Mouse (Mus musculus) cerebellum, postnatal 25 days (tissue): ENCODE results near the gene Lhfpl2.

Source experiments
- DNase-seq, 2 experiments: peaks; one replicate each; pipeline ENCODE4 v3.0.0; 2021; ENCODE audit warnings: mixed read lengths in 2 of 2

The Lhfpl2 gene

DNA sequence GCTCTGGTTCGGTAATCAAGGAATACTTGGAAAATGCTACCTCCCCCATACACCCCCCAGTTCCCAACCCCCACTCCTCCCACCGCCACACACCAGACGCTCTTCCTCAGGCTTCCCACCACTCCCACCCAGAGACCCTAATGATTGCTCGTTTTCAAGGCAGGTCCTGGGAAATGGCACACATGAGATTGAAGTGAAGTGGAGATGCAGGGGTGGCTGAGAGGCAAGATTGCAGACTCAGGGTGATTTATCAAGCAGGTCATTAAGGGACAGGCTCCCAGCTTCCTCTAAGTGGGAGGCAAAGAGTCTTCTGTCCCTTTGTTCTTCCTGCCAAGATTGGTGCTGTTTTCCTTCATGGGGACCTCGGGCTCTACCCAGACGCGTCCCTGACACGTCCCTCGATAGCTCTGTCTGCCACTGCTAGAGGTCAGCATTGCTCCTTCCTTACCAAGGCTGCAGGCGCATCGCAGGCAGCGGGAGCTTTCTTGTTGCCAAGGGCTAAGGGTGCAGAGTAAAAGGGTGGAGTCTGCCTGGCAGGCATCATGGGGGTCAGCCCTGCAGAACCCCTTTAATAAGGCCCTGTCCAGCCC lies 85.6 kb downstream of the Lhfpl2 start:
- peak; percentile 54 to 64 for DNase-seq

DNA sequence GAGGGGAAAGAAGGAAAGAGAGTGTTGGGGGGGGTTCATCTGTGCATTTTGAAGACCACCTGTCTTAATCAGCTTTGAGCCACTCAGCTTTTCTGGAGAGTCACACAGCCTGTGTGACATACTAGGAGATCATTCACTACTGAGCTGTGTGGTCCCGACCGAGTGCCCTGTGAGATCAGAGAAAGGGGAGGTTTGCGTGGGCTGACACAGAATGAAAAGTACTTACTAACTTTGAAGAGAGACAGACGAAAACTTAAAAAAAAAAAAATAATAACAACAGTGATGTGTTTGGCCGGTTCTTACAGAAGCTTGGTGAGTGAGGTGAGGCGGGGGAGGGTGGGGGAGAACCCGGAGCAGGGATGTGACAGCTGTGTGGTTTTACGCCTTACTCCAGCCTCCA lies 86.9 kb downstream of the Lhfpl2 start:
- no peak for DNase-seq

DNA sequence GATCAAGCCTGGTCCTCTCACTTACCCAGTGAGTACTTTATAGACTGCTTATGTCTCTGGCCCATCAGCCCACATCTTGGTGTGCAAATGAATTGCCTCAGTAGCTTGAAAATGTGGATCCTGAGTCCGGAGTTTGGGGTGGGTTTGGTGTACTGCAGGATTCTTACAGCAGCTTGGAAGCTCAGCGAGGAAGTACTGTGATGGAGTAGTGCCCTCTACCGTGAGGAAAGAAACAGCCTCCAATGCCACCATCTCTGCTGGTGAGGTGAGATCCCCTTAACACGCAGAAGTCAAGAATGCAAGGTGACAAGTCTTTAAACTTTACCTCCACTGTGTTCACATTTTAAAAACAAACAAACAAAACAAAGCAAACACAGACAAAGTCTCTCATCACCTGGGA lies 89.7 kb downstream of the Lhfpl2 start:
- peak in 1 of 2 experiments; percentile 38 for DNase-seq

DNA sequence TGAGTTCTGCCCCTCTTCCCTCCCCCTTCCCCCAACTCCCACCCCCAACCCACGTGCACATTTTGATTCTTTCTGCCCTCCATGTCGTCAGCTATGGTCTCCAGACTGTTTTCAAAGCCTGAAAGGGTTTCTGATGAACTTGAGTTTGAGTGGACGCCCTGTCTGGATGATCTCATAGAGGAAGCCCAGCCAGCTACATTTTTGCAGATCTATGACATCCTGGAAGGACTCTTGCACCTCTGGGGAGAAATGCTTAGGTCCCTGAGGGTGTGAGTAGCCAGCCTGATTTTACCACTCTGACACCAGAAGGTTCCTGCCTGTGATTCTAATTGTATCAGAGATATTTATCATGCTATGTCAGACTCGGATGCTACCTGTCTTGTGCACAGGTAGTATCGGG lies 91.4 kb downstream of the Lhfpl2 start:
- DNase-seq = no peak

DNA sequence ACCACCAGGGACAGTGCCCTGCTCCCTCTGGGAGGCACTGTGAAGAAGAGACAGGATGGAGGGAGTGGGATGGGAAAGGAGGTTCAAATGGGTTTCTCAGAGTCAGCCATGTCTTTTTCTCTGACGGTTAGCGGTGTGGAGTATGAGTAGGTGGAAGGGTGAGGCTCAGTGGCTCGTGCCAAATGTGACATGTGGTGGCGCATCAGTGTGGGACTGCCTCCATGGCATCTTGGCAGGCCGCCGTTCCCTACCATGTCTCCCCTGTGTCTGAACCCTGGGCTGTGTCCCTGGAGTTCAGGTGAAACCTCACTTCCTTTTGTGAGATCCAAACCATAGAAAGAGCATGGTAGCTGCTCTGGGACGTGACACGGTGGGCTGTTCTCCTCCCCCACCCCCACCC lies 92.2 kb downstream of the Lhfpl2 start:
- peak; percentile 84 to 89 for DNase-seq

DNA sequence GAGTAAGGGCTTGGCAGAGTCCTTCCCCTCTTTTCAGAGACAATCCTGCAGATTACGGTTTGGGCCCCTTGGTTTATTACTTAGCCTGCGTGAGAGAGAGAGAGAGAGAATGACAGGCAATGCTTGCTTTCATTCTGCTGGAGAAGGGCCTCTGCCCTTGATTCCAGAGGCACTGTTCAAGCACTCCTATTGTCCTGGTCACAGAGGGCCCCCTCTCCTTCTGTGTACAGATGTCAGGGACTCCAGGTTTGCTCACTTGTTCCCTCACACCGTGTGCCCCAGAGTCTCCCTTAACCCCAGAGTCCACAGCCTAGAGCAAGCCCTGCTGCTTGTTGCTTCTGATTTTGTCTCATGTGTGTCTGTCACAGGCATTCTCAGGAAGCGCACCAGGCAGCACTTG lies 93.7 kb downstream of the Lhfpl2 start:
- DNase-seq = no peak

DNA sequence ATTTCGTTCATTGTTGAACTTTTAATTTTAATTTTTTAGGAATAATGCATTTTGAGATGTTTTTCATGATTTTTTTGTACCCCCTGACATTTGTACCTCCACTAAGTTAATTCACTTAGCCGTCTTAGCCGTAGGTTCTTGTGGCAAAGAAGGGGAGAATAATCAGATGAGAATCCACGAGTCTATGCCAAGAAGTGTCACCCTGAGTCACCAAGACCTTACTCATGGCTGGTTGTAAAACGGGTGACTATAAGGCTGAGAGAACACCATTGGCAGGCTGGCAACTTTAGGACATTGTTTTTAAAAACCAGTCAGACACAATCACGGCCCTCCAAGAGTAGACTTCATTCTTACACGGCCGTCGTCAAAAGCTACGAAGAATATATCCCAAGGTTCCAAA lies 95.2 kb downstream of the Lhfpl2 start:
- no peak for DNase-seq

DNA sequence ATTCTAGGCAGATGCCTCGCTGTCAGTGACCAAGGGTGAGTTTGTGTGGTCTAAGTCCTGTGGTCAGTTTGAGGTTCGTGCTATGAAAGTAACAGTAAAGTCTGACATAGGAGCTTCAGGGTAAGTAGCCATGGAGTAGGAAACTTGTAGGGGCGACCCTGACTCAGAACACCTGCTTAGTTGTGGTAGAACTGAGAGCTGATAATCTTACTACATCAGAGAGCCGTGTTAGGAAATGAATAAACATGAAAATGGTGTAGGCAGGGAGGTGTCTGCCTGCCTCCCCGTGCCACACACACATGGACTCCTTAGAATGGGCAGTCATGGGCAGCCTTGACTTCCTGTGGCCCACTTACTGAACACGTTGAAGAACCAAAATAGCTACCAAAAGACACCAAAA lies 96.1 kb downstream of the Lhfpl2 start:
- DNase-seq = no peak

DNA sequence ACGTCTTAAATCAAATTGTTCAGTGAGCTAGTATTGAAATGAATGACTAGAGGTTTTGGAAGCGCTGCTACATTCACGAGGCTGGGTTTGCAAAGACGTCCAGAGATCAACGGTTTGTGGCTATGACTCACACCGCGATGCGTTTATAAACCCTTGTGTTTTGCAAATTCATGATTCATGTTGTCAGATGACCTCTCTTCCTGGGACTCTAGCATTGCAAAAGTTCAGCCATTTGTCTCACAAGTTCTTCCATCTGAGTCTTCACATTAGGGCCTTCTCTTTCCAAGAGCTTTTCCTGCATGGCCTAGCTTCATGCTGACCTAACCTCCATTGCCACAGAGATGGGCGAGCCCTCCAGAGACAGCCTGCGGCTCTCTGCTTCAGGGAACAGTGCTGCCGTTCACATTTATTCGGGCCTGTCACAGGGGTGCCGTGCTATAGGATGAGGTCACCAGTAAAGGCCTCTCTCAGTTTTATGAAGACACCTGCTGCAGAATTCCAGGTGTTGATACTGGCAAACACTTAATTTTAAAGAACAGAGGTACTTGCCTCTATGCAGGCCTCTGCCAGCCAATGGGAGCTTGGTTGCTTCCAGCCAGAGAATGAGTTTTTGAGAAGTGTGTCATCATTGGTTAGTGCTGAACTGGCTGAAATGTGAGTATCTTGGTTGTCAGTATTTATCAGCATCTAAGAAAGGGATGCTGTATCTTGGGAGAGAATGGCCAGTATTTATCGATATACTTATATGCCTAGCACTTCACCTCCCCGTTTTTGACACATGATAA lies 97.1 kb downstream of the Lhfpl2 start:
- DNase-seq = no peak

DNA sequence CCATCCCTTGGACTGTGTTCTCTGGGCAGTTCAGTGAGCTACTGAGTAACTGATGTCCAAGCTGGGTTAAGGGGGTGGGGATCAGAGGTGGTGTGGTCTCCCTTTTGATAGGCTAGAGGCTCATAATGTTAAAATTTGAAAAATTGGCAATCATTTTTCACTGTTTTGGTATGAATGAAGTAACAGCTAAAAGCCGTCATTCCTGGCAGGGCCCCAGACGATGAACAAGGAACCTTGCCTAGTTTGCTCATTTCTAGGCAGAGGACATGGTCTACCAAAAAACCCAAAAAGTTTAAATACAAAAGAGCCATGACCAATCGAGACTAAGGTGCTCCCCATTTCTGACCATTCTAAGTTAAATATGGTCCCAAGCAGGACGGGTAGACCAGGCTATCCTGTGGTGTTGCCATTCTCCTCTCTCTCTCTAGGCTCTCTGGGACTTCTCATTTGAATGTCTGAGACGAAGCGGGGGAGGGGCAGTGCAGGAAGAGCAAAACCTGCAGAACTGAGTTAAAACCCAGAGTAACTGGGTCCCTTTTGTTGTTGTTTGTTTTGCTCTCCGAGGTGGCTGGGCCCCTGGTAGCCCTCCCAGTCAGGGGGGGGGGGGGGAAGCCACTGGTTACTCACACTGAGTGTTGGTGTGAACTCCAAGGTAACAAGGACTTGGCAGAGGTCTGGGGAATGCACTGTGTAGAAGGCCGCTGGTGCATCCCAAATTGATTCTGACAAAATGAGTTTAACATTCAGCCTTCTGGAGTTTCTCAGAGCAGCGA lies 98.2 kb downstream of the Lhfpl2 start:
- DNase-seq = no peak

DNA sequence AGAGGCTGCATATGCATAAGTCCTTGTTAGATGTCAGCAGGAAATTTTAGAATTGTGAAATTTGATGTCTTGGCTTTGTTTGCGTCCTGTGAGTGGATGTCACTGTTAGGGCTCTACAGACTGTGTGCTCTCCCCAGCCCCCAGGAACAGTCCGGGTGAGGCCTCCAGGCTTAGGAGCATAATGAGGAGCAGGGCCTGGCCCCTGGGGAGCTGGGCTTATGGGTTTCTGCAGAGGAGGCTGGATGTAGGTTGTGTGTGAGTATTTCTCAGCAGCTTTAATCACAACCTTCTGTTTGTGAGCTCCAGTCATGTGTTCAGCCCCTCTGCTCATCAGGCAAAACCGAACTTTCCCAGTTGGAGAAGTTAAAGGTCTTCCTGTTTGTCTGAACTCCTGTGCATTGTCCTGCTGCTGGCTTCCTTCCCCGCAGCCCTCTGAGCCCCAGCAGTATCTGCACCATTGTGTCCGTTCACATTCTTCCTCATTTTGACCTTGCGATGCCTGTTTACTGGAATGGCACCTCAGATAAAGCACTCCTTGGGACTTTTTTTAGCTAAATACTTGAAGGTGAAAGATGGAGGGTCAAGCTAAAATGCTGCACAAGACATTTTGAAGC lies 101.4 kb downstream of the Lhfpl2 start:
- no peak for DNase-seq

DNA sequence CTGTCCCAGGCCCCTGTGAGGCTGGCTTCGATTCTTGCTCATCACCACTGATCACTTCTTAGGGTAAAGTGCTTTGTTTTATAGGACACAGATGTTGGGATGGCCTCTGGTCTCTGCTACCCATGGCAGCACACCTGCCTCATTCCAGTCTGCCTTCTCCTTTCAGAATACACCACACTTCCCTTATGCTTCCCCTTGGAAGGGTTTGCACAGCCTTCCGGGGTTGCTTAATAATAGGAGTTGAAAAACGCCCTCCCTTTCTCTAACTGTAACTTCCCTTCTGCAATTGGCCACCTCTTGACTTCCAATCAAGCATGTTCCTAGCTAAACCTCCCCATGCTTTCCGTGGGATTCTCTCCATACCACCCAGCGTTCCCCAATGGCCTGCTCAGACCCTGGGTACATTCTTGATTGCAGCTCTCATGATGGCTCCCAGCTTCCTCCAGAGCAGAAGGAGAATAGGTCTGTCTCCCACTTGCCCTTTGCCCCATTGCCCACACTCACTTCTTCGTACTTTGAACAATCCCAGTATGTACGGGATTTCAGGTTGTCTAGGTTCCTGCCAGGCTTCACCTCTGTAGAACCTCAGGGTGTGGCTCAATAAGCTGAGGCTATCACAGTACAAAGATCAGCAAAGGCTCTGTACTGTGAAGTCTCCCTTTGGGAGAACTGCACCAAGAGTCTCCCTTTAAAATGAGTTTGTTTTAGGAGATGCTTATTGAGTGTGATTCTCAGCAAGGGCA lies 102.1 kb downstream of the Lhfpl2 start:
- DNase-seq = no peak

DNA sequence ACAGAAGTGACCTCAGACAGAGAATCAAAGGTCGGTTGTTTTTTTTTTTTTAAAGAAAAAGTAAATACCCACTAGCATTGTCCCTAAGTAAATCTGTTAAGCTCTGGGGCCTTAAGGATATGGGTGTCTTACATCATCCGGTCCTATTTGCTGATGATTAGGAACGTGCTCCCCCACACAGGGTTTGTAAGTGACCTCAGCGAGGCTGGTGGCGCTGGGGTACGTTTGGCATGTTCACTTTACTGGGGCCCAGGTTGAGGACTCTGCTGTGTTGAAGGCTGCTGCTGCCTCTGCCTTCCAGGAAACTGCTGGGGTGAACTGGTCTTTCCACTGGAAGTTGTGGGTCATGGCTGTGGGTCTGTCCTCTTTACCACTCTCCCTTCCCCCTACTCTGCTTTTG lies 106.9 kb downstream of the Lhfpl2 start:
- DNase-seq = no peak

DNA sequence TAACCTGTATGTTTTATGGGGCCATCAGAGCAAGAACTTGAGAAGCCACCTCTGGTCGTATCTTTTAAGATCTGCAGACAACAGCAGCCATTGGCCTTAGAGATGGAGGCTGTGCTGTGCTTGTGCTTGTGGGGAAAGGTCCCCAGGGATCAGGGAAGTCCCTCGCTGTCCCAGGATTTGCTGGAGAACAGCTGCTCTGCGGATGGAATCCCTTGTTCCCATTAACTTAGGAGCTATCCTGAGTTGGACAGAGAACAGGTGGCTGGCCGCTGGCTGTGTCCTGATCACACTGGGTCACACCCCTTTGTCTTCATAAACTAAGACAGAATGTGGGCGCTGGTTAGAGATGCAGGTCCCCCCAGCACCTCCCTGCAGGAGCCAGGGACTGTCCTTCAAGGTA lies 110.7 kb downstream of the Lhfpl2 start:
- no peak for DNase-seq

DNA sequence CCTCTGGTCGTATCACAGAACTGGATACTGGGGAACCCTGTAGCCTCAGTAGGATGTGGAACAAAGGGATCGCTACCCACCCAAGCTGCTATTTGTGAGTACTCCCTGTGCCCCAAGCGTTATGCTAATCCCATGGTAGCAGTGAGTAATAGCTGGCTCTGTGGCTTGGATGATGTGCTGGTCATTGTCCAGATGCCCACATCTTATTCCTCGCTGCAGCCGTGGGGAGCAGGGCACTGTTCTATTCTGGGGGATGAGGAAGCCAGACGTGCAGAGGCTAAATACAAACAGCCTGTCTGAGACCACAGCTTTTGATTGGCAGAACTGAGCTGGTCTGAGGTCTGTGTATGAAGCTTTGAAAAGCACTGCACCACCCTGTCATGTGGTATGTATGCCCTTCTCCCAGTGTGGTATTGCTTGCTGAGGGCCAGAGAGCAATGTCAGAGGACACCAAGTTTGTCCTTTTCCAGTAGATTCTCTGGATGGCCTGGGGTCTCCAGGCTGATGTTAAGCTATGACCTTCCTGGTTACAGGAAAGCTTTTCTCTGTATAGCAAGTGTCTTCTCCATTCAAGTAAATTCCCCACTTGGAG lies 111.8 kb downstream of the Lhfpl2 start:
- no peak for DNase-seq

DNA sequence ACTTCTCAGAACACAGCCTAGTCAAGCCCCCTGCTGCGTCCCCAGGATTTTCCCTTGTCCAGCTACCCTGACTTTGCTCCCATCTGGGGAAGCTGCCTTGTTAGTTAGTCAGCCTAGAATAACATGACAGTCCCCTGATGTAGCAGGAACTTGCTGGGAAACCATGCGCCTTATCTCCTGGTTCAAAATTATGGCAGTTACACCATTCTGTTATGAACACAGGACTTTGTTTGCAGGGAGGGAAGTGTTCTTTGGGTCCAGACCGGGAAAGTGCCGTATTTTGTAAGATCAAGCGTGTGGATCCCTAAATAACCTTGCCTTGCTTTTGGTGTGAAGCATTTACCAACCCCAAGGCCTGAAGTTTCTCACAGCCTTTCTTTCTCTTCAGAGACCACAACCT lies 114.0 kb downstream of the Lhfpl2 start:
- DNase-seq = no peak

DNA sequence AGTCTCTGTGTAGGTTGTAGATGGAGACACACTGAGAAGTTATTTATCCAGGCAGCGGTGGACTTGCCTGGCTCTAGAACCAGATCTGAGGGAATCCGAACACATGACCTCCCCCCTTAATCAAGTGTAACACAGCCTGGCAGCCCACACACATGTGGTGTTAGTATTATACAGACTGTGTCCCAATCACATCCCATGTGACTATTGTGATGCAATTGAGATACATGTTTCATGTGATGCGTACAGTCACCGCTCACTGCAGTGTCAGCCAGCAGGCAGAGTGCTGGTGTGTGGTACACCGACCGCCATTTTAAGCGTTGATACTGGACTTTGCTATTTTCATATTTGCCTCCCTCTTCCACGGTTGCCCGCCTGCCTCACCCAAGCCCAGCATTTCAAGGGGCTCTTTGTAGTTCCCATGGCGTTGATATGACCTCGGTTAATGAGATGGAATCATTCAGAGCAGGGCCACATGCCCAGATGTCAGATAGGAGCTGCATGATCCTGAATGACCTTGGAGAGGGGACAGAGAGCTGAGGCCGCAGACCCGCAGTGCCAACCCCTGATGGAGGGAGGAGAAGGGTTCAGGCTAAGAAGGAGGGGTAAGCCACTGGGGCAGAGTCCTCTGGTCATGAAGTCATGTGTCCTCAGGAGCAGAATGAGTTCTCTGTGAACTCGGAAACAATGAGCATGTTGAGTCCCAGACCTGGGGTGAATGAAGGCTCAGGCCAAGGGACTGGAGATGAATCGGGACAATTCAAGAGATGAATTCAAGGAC lies 115.1 kb downstream of the Lhfpl2 start:
- peak in 1 of 2 experiments; percentile 21 for DNase-seq

DNA sequence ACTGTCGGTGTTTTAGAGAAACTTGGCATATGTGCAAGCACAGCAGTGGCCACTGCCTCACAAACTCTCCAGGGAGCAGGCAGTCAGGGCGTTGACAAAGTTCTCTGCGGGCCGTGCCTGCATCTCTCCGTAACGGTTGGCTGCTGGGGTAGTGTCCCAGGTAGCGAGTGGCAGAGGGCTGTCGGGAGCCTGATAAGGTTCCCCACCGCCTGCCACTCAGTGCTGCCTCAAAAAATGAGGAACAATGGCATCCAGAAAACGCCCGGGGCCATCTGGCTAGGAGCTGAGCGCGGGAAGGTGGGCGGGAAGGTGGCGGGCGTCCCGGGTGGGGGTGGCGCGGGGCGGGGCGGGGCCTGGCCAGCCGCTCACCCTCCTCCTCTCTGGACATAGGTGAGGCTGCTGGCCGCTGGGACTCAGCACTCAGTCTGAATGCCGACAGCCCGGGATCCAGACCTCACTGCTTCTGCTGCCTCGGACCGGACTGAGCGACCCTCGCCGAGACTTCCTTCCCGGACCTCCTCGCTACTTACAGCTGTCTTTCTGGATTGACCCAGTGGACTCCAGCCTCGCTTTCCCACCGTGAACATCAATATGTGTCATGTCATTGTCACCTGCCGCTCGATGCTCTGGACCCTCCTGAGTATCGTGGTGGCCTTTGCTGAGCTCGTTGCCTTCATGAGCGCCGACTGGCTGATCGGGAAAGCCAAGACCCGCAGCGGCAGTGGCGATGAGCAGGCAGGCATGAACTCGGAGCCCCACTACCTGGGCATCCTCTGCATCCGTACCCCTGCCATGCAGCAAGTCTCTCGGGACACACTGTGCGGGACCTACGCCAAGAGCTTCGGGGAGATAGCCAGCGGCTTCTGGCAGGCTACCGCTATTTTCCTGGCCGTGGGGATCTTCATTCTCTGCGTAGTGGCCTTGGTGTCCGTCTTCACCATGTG lies 116.3 kb downstream of the Lhfpl2 start:
- DNase-seq = peak; percentile 80 to 85

DNA sequence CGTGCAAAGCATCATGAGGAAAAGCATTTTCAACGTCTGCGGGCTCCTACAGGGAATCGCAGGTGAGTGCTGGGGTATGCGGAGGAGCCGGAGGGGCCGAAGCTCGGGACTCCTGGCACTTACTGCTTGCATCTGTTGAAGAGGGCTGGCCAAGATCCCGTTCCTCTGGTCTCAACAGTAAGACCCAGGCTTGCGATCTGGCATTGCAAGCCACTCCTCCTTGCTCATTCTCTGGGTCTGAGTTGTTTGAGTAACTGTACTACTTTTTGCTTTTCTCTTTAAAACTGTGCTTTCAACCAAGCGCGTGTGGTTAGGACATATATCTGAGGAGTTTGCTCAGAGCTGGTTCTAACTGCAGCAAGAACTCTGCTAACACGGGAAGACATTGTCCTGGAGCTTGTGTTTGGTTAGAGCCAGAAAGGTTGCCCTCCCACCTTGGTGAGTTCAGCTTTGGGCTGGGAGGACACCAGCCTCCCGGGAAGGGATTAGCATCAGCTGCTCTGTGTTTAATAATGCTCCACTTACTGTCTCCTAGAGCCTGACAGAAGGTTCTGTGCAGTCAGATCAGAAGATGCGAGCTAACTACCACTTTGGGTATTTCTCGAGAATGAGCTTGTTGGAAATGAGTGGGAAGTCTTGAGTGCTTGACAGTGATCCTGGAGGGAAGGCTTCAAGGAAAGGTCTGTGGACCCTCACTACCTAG lies 117.1 kb downstream of the Lhfpl2 start:
- DNase-seq = peak; percentile 48 to 54
